Mouse (Mus musculus) bone marrow macrophage, adult 2 months (primary cell): ENCODE data around the gene Cox7a2.

Source experiments
- CTCF ChIP-seq: IDR thresholded peaks from 2 replicates; pipeline ENCODE4 v1.5.1; 2012; ENCODE audit warnings: low read depth, mild to moderate bottlenecking, low read length, moderate library complexity
- POLR2A ChIP-seq: IDR thresholded peaks from 2 replicates; pipeline ENCODE4 v1.6.1; 2012; ENCODE audit warnings: mild to moderate bottlenecking, low read depth, low read length, borderline replicate concordance

GRCm38 (mm10) chr9:79805426-79805825 lies 45.7 kb upstream of the Cox7a2 start:
- TF ChIP-seq CTCF: no peak
- no peak for TF ChIP-seq POLR2A
